Mouse (Mus musculus) heart, embryonic 13.5 days (tissue): ENCODE measurements at regions not wholly inside any gene's neighbourhood (a gene's known extent, or its start where the extent isn't known, plus 50 kb on each side); places are given as distances from the start of the nearest gene placed in this dataset.

Experiments used
- ATAC-seq: fragments of 200-750 bp; cut with Nextera tagmentation; 2 replicates; pipeline ENCODE4 v1.8.0; 2017; ENCODE audit warnings: moderate TSS enrichment; ENCODE audit not compliant: insufficient number of reproducible peaks, low FRiP score, low TSS enrichment; ENCODE audit errors: extremely low read depth
- H3K27ac ChIP-seq: fragments of 300-500 bp; sonication (generic); replicated peaks from 2 replicates; pipeline ENCODE4 v1.5.1; 2015; ENCODE audit warnings: moderate library complexity, mild to moderate bottlenecking, inconsistent platforms
- H3K27me3 ChIP-seq: fragments of 300-500 bp; sonication (generic); replicated peaks from 2 replicates; pipeline ENCODE4 v1.6.1; 2015; ENCODE audit warnings: mild to moderate bottlenecking, inconsistent platforms
- H3K36me3 ChIP-seq: fragments of 300-500 bp; sonication (generic); 2 replicates; pipeline ENCODE4 v1.6.1; 2015; ENCODE audit warnings: mild to moderate bottlenecking, inconsistent platforms
- H3K4me1 ChIP-seq: fragments of 300-500 bp; sonication (generic); 2 replicates; pipeline ENCODE4 v1.6.1; 2015; ENCODE audit warnings: inconsistent platforms
- H3K4me2 ChIP-seq: fragments of 300-500 bp; sonication (generic); 2 replicates; pipeline ENCODE4 v1.6.1; 2015; ENCODE audit warnings: inconsistent platforms, mild to moderate bottlenecking, moderate library complexity
- H3K4me3 ChIP-seq: fragments of 300-500 bp; sonication (generic); 2 replicates; pipeline ENCODE4 v1.5.1; 2015; ENCODE audit warnings: moderate library complexity, mild to moderate bottlenecking, inconsistent platforms
- H3K9ac ChIP-seq: fragments of 300-500 bp; sonication (generic); 2 replicates; pipeline ENCODE4 v1.6.1; 2015; ENCODE audit warnings: inconsistent platforms, mild to moderate bottlenecking, moderate library complexity
- H3K9me3 ChIP-seq: fragments of 300-500 bp; sonication (generic); 2 replicates; pipeline ENCODE4 v1.6.1; 2016; ENCODE audit warnings: inconsistent platforms
- WGBS: fragments of 180-500 bp; shearing (Covaris S2); methylation state at CpG from one replicate; pipeline ENCODE4 v1.1.7; 2015; ENCODE audit warnings: mixed read lengths; 5-methylcytosine and 5-hydroxymethylcytosine counted together

DNA sequence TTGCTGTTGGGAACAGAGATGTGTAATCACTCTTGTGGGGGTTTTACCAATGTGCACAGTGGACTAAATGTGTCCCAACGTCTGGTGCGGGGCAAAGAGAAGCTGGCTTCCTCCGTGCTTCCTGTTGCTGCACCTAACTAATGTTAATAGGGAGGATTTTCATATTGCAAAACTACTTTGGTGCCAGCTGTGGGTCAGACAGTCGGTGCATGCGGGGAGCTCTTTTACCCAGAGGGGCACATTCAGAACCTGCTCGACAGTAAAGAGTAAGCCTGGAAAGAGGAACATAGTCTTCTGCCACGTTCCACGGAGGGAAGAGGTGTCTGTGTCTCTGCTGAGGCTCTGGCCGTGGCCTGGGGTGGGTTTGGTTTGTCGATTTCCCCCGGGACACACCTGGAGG is 98.7 kb downstream of the Tfap2c start:
- Histone ChIP-seq H3K9ac (no peak overlapping the region), H3K27me3 (peaks cover 14% of the 10 kb centered on the region; the same call in 1 of the 2 replicates), H3K4me1 (peaks cover 14% of the 10 kb centered on the region), H3K4me3 (no peak overlapping the region), H3K27ac (no peak overlapping the region), H3K4me2 (no peak overlapping the region), H3K36me3 (no peaks in the 10 kb centered on the region), H3K9me3 (no peaks in the 10 kb centered on the region)
- WGBS: 61% methylated on average over 11 of the region's 11 CpGs
- ATAC-seq: no peak

DNA sequence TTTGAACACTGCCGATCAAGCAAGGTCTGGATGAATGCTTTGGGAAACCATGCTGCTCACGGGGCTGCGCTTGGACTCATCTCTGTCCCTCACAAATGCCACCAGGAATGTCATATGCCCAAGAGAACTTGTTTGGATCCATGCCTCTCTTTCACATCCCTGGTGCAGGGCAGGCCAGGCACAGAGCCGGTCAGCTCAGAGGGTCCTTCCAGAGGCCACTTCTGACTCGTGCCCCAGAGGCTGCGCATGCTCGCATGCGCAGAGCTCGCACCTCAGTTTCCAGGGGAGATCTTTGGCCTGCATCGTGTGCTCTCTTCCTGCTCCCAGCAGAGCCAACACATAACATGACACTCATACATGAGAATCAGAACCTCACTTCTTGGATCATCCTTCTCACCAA is 111.1 kb downstream of the Tfap2c start:
- Histone ChIP-seq H3K4me3 (no peak overlapping the region), H3K27me3 (peaks cover 48% of the 10 kb centered on the region), H3K4me2 (no peak overlapping the region), H3K9me3 (0 out of 2 replicates have a peak, but pooled peaks cover 4% of the 10 kb centered on the region), H3K4me1 (peaks cover 9% of the 10 kb centered on the region; the same call in 1 of the 2 replicates), H3K27ac (no peak overlapping the region), H3K9ac (no peak overlapping the region), H3K36me3 (no peaks in the 10 kb centered on the region)
- ATAC-seq: no peak
- 70% methylated on average over 10 of the region's 10 CpGs for whole genome bisulfite sequencing

DNA sequence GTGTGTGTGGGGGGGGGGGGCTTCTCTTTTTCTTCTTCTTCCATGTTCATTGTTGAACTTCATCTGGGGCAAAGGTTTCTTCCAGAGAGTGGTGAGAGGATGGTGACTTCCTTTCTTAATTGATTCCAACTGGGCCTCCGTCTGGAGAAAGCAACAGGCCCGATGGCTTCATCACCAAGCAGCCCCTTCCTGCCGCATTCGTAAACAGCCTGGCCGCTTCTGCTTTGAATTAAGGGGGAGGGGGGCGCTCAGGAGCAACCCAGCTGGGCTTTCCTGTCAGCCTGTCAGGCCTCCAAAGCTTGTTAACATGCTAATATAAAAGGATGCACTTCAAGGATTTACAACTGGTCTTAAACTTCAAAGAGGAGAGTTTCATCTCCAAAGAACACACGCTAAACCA is 111.5 kb downstream of the Tfap2c start:
- no peak overlapping the region for H3K4me3 ChIP-seq
- 0 out of 2 replicates have a peak, but pooled peaks cover 4% of the 10 kb centered on the region for H3K9me3 ChIP-seq
- H3K4me1 ChIP-seq: peaks cover 9% of the 10 kb centered on the region; the same call in 1 of the 2 replicates
- no peak for ATAC-seq
- no peak overlapping the region for H3K27ac ChIP-seq
- H3K36me3 ChIP-seq: no peaks in the 10 kb centered on the region
- 11% methylated on average over 7 of the region's 7 CpGs for WGBS
- H3K4me2 ChIP-seq: no peak overlapping the region; the same call in 1 of the 2 replicates
- H3K9ac ChIP-seq: no peak overlapping the region
- peaks cover 48% of the 10 kb centered on the region for H3K27me3 ChIP-seq

DNA sequence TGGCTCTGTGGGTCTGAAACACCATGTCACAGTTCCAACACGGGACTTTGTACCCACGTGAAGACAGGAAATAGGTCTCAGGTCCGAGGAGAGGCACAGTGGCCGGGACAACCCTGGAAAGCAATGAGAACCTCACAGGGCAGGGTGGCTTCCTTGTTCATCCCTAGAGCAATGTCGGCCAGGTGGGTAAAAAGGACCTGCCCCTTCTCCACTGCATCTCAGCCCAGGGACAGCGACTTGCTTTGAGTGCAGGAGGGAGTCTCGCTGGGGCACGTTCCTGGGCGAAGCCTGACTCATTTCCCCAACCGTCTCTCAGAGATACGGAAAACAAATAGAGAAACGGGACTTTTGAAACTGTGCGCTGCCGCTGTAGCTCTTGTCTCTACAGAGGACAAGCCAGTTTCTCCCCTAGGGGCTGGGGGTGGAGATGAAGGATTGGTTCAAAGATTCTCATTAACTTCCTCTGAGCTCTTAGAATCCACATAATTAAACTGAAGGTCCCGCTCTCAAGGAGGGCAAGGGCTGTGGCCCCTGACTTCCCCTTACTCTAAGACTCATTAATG is 112.1 kb downstream of the Tfap2c start:
- ATAC-seq: no peak
- Histone ChIP-seq H3K9ac (no peak overlapping the region), H3K9me3 (0 out of 2 replicates have a peak, but pooled peaks cover 4% of the 10 kb centered on the region), H3K27ac (no peak overlapping the region), H3K36me3 (no peaks in the 10 kb centered on the region), H3K4me1 (peaks cover 9% of the 10 kb centered on the region; the same call in 1 of the 2 replicates), H3K4me3 (no peak overlapping the region), H3K27me3 (peaks cover 48% of the 10 kb centered on the region), H3K4me2 (peak overlapping the region; percentile 32)
- 10% methylated on average over 15 of the region's 15 CpGs for WGBS

DNA sequence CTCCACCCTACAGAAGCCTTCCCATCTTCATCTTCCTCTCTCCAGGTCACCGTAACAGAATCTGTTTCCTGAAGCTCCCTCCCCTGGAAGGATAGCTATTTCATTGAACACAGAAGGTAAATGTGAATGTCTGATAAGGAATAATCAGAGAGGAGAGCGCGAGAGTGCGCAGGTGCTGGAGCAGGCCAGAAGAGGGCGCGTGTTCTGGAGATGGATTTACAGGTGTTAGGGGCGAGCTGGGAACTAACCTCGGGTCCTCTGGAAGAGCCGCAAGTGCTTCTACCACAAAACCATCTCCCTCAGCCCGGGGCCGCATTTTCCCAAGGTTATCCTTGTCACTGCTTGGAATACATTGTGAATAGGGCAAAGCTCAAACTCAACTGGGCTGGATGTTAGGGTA is 112.8 kb downstream of the Tfap2c start:
- 0 out of 2 replicates have a peak, but pooled peaks cover 4% of the 10 kb centered on the region for H3K9me3 ChIP-seq
- H3K4me1 ChIP-seq: peaks cover 9% of the 10 kb centered on the region; the same call in 1 of the 2 replicates
- H3K27me3 ChIP-seq: peaks cover 47% of the 10 kb centered on the region
- H3K36me3 ChIP-seq: no peaks in the 10 kb centered on the region
- WGBS: 47% methylated on average over 11 of the region's 11 CpGs
- H3K4me3 ChIP-seq: no peak overlapping the region
- H3K4me2 ChIP-seq: 0 out of 2 replicates have a peak overlapping the region, but pooled peaks have one; percentile 32
- H3K9ac ChIP-seq: no peak overlapping the region
- no peak overlapping the region for H3K27ac ChIP-seq
- no peak for ATAC-seq

DNA sequence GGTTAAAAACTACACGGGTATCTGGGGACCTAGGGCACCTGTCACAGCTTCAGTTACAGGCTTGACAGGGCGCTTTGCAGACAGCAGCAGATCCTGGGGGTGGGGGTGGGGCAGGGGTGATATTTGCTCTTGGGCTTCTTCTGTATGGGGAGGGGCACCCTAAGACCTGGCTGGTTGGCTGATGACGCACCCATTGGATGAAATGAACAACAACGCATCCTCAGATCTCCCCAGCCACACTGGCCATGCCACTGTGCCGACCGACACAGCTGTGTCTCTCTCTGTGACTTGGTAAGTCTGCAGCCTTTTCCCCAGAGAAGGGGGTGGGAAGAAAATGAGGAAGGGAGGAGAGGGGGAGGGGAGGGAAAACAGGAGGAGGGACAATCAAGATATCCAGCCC is 114.3 kb downstream of the Tfap2c start:
- Histone ChIP-seq H3K4me1 (peaks cover 9% of the 10 kb centered on the region; the same call in 1 of the 2 replicates), H3K9me3 (0 out of 2 replicates have a peak, but pooled peaks cover 4% of the 10 kb centered on the region), H3K36me3 (no peaks in the 10 kb centered on the region), H3K27me3 (peaks cover 45% of the 10 kb centered on the region), H3K9ac (no peak overlapping the region), H3K4me3 (no peak overlapping the region), H3K27ac (no peak overlapping the region), H3K4me2 (peak overlapping the region; percentile 22)
- ATAC-seq: no peak
- WGBS: 7% methylated on average over 6 of the region's 6 CpGs

DNA sequence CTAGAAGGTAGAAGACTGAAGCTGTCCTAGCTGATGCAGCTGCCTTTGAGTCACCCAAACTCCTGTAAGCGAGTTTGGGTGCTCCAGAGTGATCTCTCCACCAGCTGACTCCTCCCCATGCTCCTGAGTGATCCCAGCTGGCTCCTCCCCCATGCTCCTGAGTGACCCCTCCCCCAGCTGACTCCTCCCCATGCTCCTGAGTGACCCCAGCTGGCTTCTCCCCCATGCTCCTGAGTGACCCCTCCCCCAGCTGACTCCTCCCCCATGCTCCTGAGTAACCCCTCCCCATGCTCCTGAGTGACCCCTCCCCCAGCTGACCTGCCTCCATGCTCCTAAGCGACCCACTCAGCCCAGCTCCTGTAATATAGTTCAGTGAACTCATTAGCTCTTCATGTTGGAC is 123.7 kb downstream of the Tfap2c start:
- 24% methylated on average over 2 of the region's 2 CpGs for WGBS
- Histone ChIP-seq H3K9ac (no peak overlapping the region), H3K4me3 (no peak overlapping the region), H3K36me3 (no peaks in the 10 kb centered on the region), H3K4me2 (no peak overlapping the region), H3K27ac (no peak overlapping the region), H3K27me3 (peaks cover 6% of the 10 kb centered on the region; the same call in 1 of the 2 replicates), H3K9me3 (no peaks in the 10 kb centered on the region), H3K4me1 (no peaks in the 10 kb centered on the region)
- no peak for ATAC-seq

DNA sequence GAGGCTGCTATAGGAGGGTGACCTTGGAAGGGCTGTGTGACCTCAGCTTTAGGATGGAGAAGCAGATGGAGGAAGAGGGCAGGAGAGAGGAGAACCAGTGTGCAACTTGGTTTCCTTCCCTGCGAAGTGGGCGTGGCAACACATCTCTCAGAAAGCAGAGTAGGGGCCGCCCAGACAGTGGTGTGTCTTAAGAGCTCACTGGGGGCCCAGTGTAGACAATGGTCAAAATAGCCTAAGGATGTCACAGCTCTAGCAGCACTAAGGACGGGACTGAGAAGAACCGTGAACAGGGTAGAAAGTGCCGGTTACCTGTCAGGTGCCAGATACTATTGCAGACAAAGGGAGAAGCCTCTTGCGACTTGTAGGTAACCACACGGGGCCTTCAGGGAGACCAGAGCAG is 125.2 kb downstream of the Tfap2c start:
- Histone ChIP-seq H3K4me3 (no peak overlapping the region), H3K4me2 (no peak overlapping the region), H3K36me3 (no peaks in the 10 kb centered on the region), H3K27ac (no peak overlapping the region), H3K4me1 (no peaks in the 10 kb centered on the region), H3K9me3 (no peaks in the 10 kb centered on the region), H3K27me3 (peaks cover 6% of the 10 kb centered on the region; the same call in 1 of the 2 replicates), H3K9ac (no peak overlapping the region)
- ATAC-seq: no peak
- 68% methylated on average over 8 of the region's 8 CpGs for WGBS

DNA sequence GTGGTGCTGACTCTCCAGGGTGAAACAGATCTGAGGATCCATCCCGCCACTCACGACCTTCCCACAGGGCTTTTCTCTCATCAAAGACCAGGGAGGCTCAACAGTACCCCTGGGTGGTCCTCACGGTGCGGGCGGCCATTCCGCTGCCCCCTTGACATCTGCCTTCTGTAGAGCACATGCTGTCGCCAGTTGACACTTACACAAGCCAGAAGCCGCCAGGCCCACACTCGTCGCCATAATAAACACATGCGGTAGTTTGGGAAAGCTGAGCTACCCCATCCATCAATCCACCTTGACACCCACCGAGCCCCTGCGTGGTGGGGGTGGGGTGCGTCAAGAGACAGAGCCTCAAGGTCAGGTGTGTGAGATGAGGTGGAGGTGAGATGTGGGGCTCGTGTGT is 125.7 kb downstream of the Tfap2c start:
- H3K9ac ChIP-seq: no peak overlapping the region
- ATAC-seq: no peak
- H3K27me3 ChIP-seq: peaks cover 6% of the 10 kb centered on the region; the same call in 1 of the 2 replicates
- no peaks in the 10 kb centered on the region for H3K9me3 ChIP-seq
- H3K27ac ChIP-seq: no peak overlapping the region
- WGBS: 34% methylated on average over 15 of the region's 15 CpGs
- H3K4me3 ChIP-seq: no peak overlapping the region
- H3K4me1 ChIP-seq: no peaks in the 10 kb centered on the region
- no peak overlapping the region for H3K4me2 ChIP-seq
- no peaks in the 10 kb centered on the region for H3K36me3 ChIP-seq

DNA sequence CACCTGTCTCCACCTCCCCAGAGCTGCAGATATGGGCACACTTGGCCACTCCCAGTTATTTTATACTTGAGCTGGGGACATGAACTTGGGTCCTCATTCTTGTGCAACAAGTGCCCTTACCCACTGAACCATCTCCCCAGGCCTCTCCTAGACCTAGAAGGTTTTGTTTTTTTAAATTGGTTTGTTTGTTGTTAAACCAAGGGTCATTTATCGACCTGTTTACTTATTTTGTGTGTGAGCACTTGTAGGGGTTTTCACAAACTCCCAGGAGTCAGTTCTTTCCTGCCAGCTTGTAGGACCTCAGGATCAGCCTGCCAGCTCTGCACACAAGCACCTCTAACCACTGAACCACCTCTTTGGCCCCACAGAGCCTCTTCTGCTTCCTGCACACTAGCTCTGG is 140.8 kb downstream of the Tfap2c start:
- no peak overlapping the region for H3K4me2 ChIP-seq
- H3K9ac ChIP-seq: no peak overlapping the region
- no peaks in the 10 kb centered on the region for H3K4me1 ChIP-seq
- H3K9me3 ChIP-seq: no peaks in the 10 kb centered on the region
- no peaks in the 10 kb centered on the region for H3K36me3 ChIP-seq
- H3K27ac ChIP-seq: no peak overlapping the region
- 48% methylated on average over 1 of the region's 1 CpGs for WGBS
- ATAC-seq: no peak
- no peaks in the 10 kb centered on the region for H3K27me3 ChIP-seq
- no peak overlapping the region for H3K4me3 ChIP-seq

DNA sequence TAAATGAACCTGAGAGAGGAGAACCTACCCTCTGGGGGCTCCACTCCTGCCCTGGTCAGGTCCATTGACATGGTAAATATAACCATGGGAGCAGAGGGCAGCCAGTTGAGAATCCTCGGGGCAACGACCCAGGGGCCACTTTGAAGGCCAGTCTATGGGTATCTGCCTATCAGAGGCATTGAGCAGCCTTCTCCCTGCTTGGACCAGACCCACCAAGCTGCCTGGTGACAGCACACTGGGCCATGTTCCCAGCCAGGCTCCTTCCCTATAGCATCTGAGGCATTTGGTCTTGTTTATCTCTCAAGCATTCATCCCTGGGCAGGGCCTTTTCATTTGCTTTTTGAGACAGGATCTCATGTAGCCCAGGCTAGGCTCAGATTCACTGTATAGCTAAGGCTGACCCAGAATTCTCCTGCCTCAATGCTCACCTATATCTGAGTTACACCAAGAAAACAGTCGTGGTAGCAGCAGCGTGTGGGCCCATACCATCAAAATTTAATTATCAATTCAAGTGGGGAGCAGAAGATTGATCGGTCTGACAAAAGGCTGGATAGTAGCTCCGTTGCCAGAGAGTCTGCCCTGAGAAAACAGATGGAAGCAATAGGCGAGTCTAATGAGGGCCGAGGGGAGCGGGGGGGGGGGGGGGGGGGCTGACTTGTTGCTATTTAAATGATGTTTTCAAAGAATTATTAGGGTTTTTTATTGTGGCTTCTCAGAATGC is 141.7 kb downstream of the Tfap2c start:
- no peak overlapping the region for H3K4me3 ChIP-seq
- ATAC-seq: no peak
- H3K9me3 ChIP-seq: no peaks in the 10 kb centered on the region
- WGBS: 72% methylated on average over 9 of the region's 9 CpGs
- H3K27me3 ChIP-seq: no peaks in the 10 kb centered on the region
- no peaks in the 10 kb centered on the region for H3K36me3 ChIP-seq
- H3K4me2 ChIP-seq: no peak overlapping the region
- no peak overlapping the region for H3K27ac ChIP-seq
- no peaks in the 10 kb centered on the region for H3K4me1 ChIP-seq
- H3K9ac ChIP-seq: no peak overlapping the region

DNA sequence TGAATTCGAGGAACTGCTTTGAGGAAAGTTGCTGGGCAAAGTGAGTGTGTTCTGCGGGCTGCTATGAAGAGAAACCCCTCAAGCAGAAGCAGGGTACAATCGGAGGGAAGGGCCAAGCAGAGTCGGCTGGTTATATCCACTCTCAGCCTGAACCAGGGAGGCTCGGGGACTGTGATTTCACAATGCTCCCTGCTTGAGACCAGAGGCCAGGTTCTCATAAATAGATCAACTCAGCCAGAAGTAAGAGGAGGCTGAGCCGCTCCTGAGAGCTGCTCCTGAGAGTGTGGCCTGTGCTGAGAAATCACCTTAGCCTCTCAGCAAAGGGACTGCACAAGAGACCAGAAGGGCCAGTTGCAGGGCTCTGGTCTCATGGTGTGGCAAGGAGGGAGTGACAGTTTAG is 149.6 kb downstream of the Tfap2c start:
- no peaks in the 10 kb centered on the region for H3K36me3 ChIP-seq
- no peak overlapping the region for H3K9ac ChIP-seq
- no peaks in the 10 kb centered on the region for H3K27me3 ChIP-seq
- ATAC-seq: no peak
- no peak overlapping the region for H3K4me2 ChIP-seq
- H3K27ac ChIP-seq: no peak overlapping the region
- H3K9me3 ChIP-seq: no peaks in the 10 kb centered on the region
- no peak overlapping the region for H3K4me3 ChIP-seq
- 68% methylated on average over 6 of the region's 6 CpGs for WGBS
- no peaks in the 10 kb centered on the region for H3K4me1 ChIP-seq
